Mouse (Mus musculus): ENCODE measurements around the gene Ucp2. TPM values are rescaled to one million over a fixed set of nuclear protein-coding genes. Genes with fewer than 3 reads are reported as not detected.

Gene Ucp2
- polyA plus RNA-seq (2012; rRNA removed; ENCODE audit: low replicate concordance): 908 and 1,967 TPM in 2 replicates

DNA sequence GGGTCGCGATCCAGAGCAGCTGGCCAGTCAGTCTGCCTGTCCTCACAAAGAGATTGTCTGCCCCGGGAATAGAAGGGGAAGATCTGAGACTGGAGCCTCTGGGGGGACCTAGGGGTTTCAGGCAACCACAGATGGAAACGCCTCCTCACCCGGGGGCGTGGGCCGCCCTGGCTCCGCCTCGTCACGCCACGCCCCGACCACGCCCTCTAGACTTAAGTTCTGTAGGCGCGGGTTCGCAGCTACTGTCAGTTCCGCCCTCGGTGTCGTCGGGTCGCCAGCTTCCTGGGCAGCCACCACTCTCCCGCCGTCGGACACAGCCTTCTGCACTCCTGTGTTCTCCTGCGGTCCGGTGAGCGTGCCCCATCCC is at the start of gene Ucp2:
Gene Ucp2 (plus strand): TSS at position 221 of the 367 bp plus-strand sequence.

DNA sequence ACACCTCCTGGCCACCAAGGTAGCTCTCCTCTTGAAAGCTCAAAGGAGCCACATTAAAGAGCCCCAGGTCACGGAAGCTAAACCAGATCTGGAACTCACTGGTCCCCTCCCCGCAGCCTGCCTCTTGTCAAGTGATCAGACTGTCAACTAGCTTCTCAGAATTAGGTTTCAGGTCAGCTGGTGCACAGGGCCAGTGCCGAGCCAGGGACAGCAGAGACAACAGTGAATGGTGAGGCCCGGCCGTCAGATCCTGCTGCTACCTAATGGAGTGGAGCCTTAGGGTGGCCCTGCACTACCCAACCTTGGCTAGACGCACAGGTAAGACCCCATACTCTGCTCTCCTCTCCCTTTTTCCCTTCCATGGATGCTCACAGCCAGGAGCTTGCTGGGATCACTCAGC is 20.4 kb upstream of the Ucp2 start, which contains the start of gene Ucp3:
Gene Ucp3 (plus strand): TSS at position 214 of the 400 bp plus-strand sequence.

DNA sequence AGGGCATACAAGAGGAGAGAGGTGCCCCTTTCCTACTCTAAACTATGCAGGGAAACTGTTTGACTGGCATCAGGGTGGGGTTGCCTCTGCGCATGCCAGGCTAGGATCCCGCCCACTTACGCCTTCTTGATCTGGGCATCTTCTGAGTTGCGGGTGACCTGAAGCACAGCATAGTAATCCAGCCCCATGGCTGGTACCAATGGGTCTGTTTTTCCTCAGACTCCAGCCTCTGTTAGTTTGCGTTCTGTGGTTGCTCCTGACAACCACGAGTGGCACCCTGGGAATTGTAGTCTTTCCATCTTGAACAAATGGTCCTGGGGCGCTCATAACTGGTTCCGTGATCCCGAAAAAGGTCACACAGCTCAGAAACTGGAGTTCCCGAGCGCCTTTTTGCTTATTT is 21.4 kb downstream of the Ucp2 start, which contains the start of gene Dnajb13:
Gene Dnajb13 (minus strand): TSS at position 388 of the 400 bp plus-strand sequence.

DNA sequence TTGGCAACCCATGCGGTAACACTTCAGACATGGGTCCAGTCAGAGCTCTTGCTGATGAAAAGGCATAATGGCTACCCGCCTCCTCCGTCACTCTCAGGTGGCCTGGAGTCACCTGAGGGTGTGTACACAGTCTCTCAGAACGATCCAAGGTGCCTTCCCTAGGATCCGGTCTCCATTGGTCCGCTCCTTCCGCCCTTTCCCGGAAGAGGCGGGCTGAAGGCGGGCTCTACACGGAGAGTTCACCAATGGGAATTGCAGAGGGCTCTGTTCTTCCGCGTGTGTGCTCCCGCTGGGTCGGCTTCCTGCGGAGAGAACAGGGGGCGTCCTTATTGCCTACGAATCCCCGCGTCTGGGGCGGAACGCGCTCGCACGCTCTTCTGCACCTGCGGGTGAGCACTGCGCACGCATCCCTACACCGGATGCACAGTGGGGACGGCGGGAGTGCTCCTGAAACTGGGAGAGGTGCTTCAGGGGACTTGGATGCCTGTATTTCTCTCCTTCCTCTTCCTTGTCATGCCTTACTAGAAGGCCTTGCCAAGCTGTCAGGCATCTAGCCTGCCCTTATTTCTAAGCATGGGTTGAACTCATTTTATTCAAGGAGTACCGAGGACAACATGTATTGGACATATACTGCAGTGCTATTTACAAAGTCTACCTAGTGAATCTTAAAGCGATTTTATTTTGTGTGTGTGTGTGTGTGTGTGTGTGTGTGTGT is 43.8 kb downstream of the Ucp2 start, which contains the start of gene Coa4:
Gene Coa4 (plus strand): TSS at position 268 of the 715 bp plus-strand sequence.

Other genes with a start within 250 kb of the Ucp2 start
- gene P4ha3, start 207.8 kb upstream of the Ucp2 start, polyA plus RNA-seq (2012; rRNA removed; ENCODE audit: low replicate concordance): 0.11 and 0.15 TPM in 2 replicates
- 8.4 and 18.8 TPM in 2 replicates for gene C2cd3, start 121.1 kb upstream of the Ucp2 start, polyA plus RNA-seq (2012; rRNA removed; ENCODE audit: low replicate concordance)
- 58.7 and 206 TPM in 2 replicates for gene Ppme1, start 121.0 kb upstream of the Ucp2 start, polyA plus RNA-seq (2012; rRNA removed; ENCODE audit: low replicate concordance)
- 0.41 TPM in 2 replicates for gene Ucp3, start 20.3 kb upstream of the Ucp2 start, polyA plus RNA-seq (2012; rRNA removed; ENCODE audit: low replicate concordance)
- gene Dnajb13, start 21.6 kb downstream of the Ucp2 start, polyA plus RNA-seq (2012; rRNA removed; ENCODE audit: low replicate concordance): 0.36 TPM in 1 of 2 replicates, not detected in the other
- gene Coa4, start 43.7 kb downstream of the Ucp2 start, polyA plus RNA-seq (2012; rRNA removed; ENCODE audit: low replicate concordance): 9.2 and 14.8 TPM in 2 replicates
- 26.5 and 34.5 TPM in 2 replicates for gene Rab6a, start 114.1 kb downstream of the Ucp2 start, polyA plus RNA-seq (2012; rRNA removed; ENCODE audit: low replicate concordance)
- 4.8 and 5.2 TPM in 2 replicates for gene Mrpl48, start 115.0 kb downstream of the Ucp2 start, polyA plus RNA-seq (2012; rRNA removed; ENCODE audit: low replicate concordance)
- gene Plekhb1, start 169.1 kb downstream of the Ucp2 start, polyA plus RNA-seq (2012; rRNA removed; ENCODE audit: low replicate concordance): 7.5 and 20.7 TPM in 2 replicates
- gene Fam168a, start 213.3 kb downstream of the Ucp2 start, polyA plus RNA-seq (2012; rRNA removed; ENCODE audit: low replicate concordance): 15.5 and 31.6 TPM in 2 replicates